8 mouse cellular contexts compared by ENCODE assay signal in the genomic region with DNA sequence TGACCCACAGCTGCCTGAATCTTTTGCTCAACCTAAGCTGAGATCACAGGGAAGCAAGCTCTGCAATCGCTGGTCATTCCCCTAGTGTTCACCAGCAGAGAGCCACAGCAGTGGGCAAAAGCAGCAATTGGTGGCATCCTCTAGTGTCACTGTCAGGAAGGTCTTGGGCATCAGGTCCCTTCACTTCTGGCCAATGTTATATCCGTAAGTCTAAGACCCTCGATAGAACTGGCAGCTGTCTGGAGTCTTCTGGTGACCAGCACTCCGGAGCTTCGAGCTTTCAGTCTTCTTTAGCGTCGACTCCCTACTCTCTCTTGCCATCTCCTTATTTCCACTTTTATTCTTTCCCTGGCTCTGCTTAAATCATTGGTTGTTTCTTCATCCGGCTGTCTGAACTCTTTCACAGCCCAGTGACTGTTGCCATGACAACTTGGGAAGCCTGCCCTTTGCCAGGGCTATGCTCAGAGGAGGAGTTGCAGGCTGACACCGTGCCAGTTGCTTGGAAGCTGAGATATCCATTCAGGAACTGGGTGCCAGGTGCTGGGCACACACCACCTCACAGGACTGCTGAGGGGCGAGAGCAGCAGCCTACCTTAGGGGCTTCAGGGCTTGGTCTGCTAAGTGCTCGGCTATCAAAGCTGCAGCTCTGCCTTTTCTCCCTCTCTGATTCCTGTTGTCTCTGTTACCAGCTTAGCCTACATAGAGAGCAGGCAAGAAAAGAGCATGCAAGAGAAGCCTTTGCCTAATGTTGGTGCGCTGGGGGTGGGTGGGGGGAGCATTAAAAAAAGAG. TPM values are rescaled to one million over a fixed set of nuclear protein-coding genes. Genes with fewer than 3 reads are reported as not detected.
DNase-seq lines count a peak whose midpoint lies in the region; ATAC-seq lines count a peak whose summit lies in the region.
"Had no signal": no experiment of that assay in that cellular context is flagged by ENCODE, and none has a peak within 500 bp of the region (broad histone marks: within the 10 kb centered on the region; RNA-seq: fewer than 3 reads in every experiment).

No protein-coding gene starts in this region.

- no peak overlapping the region for H3K9ac ChIP-seq in liver, embryonic 15.5 days
- H3K9ac ChIP-seq in neural tube, embryonic 15.5 days (replicated peaks): no peak overlapping the region

- H3K4me1 ChIP-seq in forebrain, embryonic 10.5 days: peaks cover 49% of the 10 kb centered on the region
- peaks cover 11% of the 10 kb centered on the region for H3K4me1 ChIP-seq in liver, embryonic 15.5 days (replicated peaks)
- peaks cover 28% of the 10 kb centered on the region for H3K4me1 ChIP-seq in neural tube, embryonic 15.5 days

- H3K27me3 ChIP-seq in forebrain, embryonic 10.5 days (ENCODE audit: poor library complexity, severe bottlenecking): peaks cover 12% of the 10 kb centered on the region; the same call in 1 of the 2 replicates
- H3K27me3 ChIP-seq in liver, embryonic 15.5 days: peaks cover 32% of the 10 kb centered on the region
- no peaks in the 10 kb centered on the region for H3K27me3 ChIP-seq in neural tube, embryonic 15.5 days (replicated peaks)

- intact Hi-C loops in heart, postnatal 14 days (cut with DNase I): no loop called here

- peak; percentile 64 for DNase-seq in cerebellum, adult 11 months
- DNase-seq in forebrain, embryonic 10.5 days (ENCODE audit: extremely low spot score, low spot score): peak; percentile 45
- DNase-seq in heart, postnatal 14 days: peak; percentile 70 to 83
- DNase-seq in kidney, postnatal 4 days: peak; percentile 84 to 91

- no peaks in the 10 kb centered on the region for H3K9me3 ChIP-seq in forebrain, embryonic 10.5 days
- no peaks in the 10 kb centered on the region for H3K9me3 ChIP-seq in liver, embryonic 15.5 days (replicated peaks)
- no peaks in the 10 kb centered on the region for H3K9me3 ChIP-seq in neural tube, embryonic 15.5 days (replicated peaks)

- peak overlapping the region; percentile 29; the same call in 1 of the 2 replicates for H3K4me3 ChIP-seq in forebrain, embryonic 10.5 days
- no peak overlapping the region for H3K4me3 ChIP-seq in liver, embryonic 15.5 days (replicated peaks)
- H3K4me3 ChIP-seq in neural tube, embryonic 15.5 days (replicated peaks): peak overlapping the region; percentile 50

- peaks cover 15% of the 10 kb centered on the region for H3K36me3 ChIP-seq in forebrain, embryonic 10.5 days (replicated peaks)
- H3K36me3 ChIP-seq in liver, embryonic 15.5 days (replicated peaks): no peaks in the 10 kb centered on the region
- no peaks in the 10 kb centered on the region; the same call in 1 of the 2 replicates for H3K36me3 ChIP-seq in neural tube, embryonic 15.5 days

- peak overlapping the region; percentile 3; the same call in 1 of the 2 replicates for H3K27ac ChIP-seq in forebrain, embryonic 10.5 days
- no peak overlapping the region for H3K27ac ChIP-seq in liver, embryonic 15.5 days (replicated peaks)
- H3K27ac ChIP-seq in neural tube, embryonic 15.5 days (replicated peaks): peak overlapping the region; percentile 77

- 47% methylated on average over 12 of the region's 12 CpGs for WGBS in forebrain, embryonic 10.5 days
- 59% methylated on average over 12 of the region's 12 CpGs for WGBS in liver, embryonic 15.5 days (ENCODE audit: insufficient replicate concordance)
- 19% methylated on average over 12 of the region's 12 CpGs for WGBS in neural tube, embryonic 15.5 days

- no peak for ATAC-seq in liver, embryonic 15.5 days (ENCODE audit: insufficient read depth)
- peak; percentile 76 for ATAC-seq in neural tube, embryonic 15.5 days (ENCODE audit: low FRiP score)
- no peak for ATAC-seq in megakaryocyte-erythroid progenitor cell, adult 5-6 weeks (replicated peaks; ENCODE audit: low FRiP score, low TSS enrichment, poor library complexity, severe bottlenecking)

- peak overlapping the region; percentile 53 for H3K4me2 ChIP-seq in liver, embryonic 15.5 days
- H3K4me2 ChIP-seq in neural tube, embryonic 15.5 days: peak overlapping the region; percentile 60

RNA-seq across cellular contexts. Expression of gene Acot1, which starts 2.2 kb away (rescaled TPM):
- 22.4 and 23.5 TPM in 2 replicates for polyA plus RNA-seq in forebrain, embryonic 10.5 days (2016; fragmentation: Nextera tagmentation; extraction: Ambion mirVana)
- 10 to 100 TPM; 70.0 to 79.3 TPM for total RNA-seq in heart, postnatal 14 days (2021)
- polyA plus RNA-seq in liver, embryonic 15.5 days (2015; fragmentation: Nextera tagmentation; extraction: Ambion mirVana): 35.8 and 44.5 TPM in 2 replicates
- 71.2 and 78.4 TPM in 2 replicates for polyA plus RNA-seq in neural tube, embryonic 15.5 days (2015; fragmentation: Nextera tagmentation; extraction: Ambion mirVana)
- not detected in 2 replicates for total RNA-seq in megakaryocyte-erythroid progenitor cell, adult 5-6 weeks (2014; fragmentation: Nextera tagmentation)
- 4.4 and 5.9 TPM in 2 replicates for total RNA-seq in megakaryocyte-erythroid progenitor cell, adult 5-6 weeks (2017)

RNA-seq across cellular contexts. Expression of gene Acot2, which starts 23.8 kb away (rescaled TPM):
- 14.9 and 16.0 TPM in 2 replicates for polyA plus RNA-seq in forebrain, embryonic 10.5 days (2016; fragmentation: Nextera tagmentation; extraction: Ambion mirVana)
- 100 to 1,000 TPM; 146 to 155 TPM for total RNA-seq in heart, postnatal 14 days (2021)
- 12.4 and 12.6 TPM in 2 replicates for polyA plus RNA-seq in liver, embryonic 15.5 days (2015; fragmentation: Nextera tagmentation; extraction: Ambion mirVana)
- polyA plus RNA-seq in neural tube, embryonic 15.5 days (2015; fragmentation: Nextera tagmentation; extraction: Ambion mirVana): 13.3 and 16.6 TPM in 2 replicates
- total RNA-seq in megakaryocyte-erythroid progenitor cell, adult 5-6 weeks (2014; fragmentation: Nextera tagmentation): 10.3 and 11.5 TPM in 2 replicates
- total RNA-seq in megakaryocyte-erythroid progenitor cell, adult 5-6 weeks (2017): 17.8 and 18.6 TPM in 2 replicates

RNA-seq across cellular contexts. Expression of gene Acot4, which starts 26.7 kb away (rescaled TPM):
- polyA plus RNA-seq in forebrain, embryonic 10.5 days (2016; fragmentation: Nextera tagmentation; extraction: Ambion mirVana): 0.14 and 0.15 TPM in 2 replicates
- 1 to 10 TPM in 1 of 2 experiments, under 1 TPM in 1; 0.85 to 1.2 TPM for total RNA-seq in heart, postnatal 14 days (2021)
- 10.4 and 11.2 TPM in 2 replicates for polyA plus RNA-seq in liver, embryonic 15.5 days (2015; fragmentation: Nextera tagmentation; extraction: Ambion mirVana)
- 0.55 and 1.2 TPM in 2 replicates for polyA plus RNA-seq in neural tube, embryonic 15.5 days (2015; fragmentation: Nextera tagmentation; extraction: Ambion mirVana)
- total RNA-seq in megakaryocyte-erythroid progenitor cell, adult 5-6 weeks (2014; fragmentation: Nextera tagmentation): not detected in 2 replicates
- 0.19 TPM in 1 of 2 replicates, not detected in the other for total RNA-seq in megakaryocyte-erythroid progenitor cell, adult 5-6 weeks (2017)

RNA-seq across cellular contexts. Expression of gene Heatr4, which starts 26.8 kb away (rescaled TPM):
- not detected in 2 replicates for polyA plus RNA-seq in forebrain, embryonic 10.5 days (2016; fragmentation: Nextera tagmentation; extraction: Ambion mirVana)
- not detected for total RNA-seq in heart, postnatal 14 days (2021)
- not detected in 2 replicates for polyA plus RNA-seq in liver, embryonic 15.5 days (2015; fragmentation: Nextera tagmentation; extraction: Ambion mirVana)
- polyA plus RNA-seq in neural tube, embryonic 15.5 days (2015; fragmentation: Nextera tagmentation; extraction: Ambion mirVana): not detected in 2 replicates
- total RNA-seq in megakaryocyte-erythroid progenitor cell, adult 5-6 weeks (2014; fragmentation: Nextera tagmentation): not detected in 2 replicates
- not detected in 2 replicates for total RNA-seq in megakaryocyte-erythroid progenitor cell, adult 5-6 weeks (2017)

RNA-seq across cellular contexts. Expression of gene Gm49366, which starts 27.3 kb away (rescaled TPM):
- polyA plus RNA-seq in forebrain, embryonic 10.5 days (2016; fragmentation: Nextera tagmentation; extraction: Ambion mirVana): not detected in 2 replicates
- total RNA-seq in heart, postnatal 14 days (2021): not detected
- polyA plus RNA-seq in liver, embryonic 15.5 days (2015; fragmentation: Nextera tagmentation; extraction: Ambion mirVana): not detected in 2 replicates
- not detected in 2 replicates for polyA plus RNA-seq in neural tube, embryonic 15.5 days (2015; fragmentation: Nextera tagmentation; extraction: Ambion mirVana)
- total RNA-seq in megakaryocyte-erythroid progenitor cell, adult 5-6 weeks (2014; fragmentation: Nextera tagmentation): not detected in 2 replicates
- not detected in 2 replicates for total RNA-seq in megakaryocyte-erythroid progenitor cell, adult 5-6 weeks (2017)
- polyA plus RNA-seq: testis, adult 2 months had no signal
